Mouse (Mus musculus) heart, embryonic 10.5 days (tissue): ENCODE measurements at regions not wholly inside any gene's neighbourhood (a gene's known extent, or its start where the extent isn't known, plus 50 kb on each side); places are given as distances from the start of the nearest gene placed in this dataset.

Experiments used
- DNase-seq: peaks from one replicate; pipeline ENCODE4 v3.0.0-alpha.2; 2017; ENCODE audit warnings: low spot score
- H3K27ac ChIP-seq: fragments of 300-500 bp; sonication (generic); 2 replicates; pipeline ENCODE4 v1.5.1; 2016; ENCODE audit warnings: mild to moderate bottlenecking
- H3K27me3 ChIP-seq: fragments of 300-500 bp; sonication (generic); 2 replicates; pipeline ENCODE4 v1.6.1; 2016; ENCODE audit warnings: mild to moderate bottlenecking; ENCODE audit not compliant: poor library complexity, insufficient read depth, severe bottlenecking
- H3K36me3 ChIP-seq: fragments of 300-500 bp; sonication (generic); 2 replicates; pipeline ENCODE4 v1.6.1; 2016; ENCODE audit warnings: mild to moderate bottlenecking, moderate library complexity
- H3K4me1 ChIP-seq: fragments of 300-500 bp; sonication (generic); 2 replicates; pipeline ENCODE4 v1.6.1; 2016; ENCODE audit warnings: mild to moderate bottlenecking
- H3K4me3 ChIP-seq: fragments of 300-500 bp; sonication (generic); 2 replicates; pipeline ENCODE4 v1.5.1; 2016; ENCODE audit warnings: mild to moderate bottlenecking, moderate library complexity
- H3K9me3 ChIP-seq: fragments of 300-500 bp; sonication (generic); 2 replicates; pipeline ENCODE4 v1.6.1; 2016; ENCODE audit warnings: mild to moderate bottlenecking, moderate library complexity
- WGBS: fragments of 180-500 bp; shearing (Covaris S2); methylation state at CpG from one replicate; pipeline ENCODE4 v1.1.7; 2016; 5-methylcytosine and 5-hydroxymethylcytosine counted together

DNA sequence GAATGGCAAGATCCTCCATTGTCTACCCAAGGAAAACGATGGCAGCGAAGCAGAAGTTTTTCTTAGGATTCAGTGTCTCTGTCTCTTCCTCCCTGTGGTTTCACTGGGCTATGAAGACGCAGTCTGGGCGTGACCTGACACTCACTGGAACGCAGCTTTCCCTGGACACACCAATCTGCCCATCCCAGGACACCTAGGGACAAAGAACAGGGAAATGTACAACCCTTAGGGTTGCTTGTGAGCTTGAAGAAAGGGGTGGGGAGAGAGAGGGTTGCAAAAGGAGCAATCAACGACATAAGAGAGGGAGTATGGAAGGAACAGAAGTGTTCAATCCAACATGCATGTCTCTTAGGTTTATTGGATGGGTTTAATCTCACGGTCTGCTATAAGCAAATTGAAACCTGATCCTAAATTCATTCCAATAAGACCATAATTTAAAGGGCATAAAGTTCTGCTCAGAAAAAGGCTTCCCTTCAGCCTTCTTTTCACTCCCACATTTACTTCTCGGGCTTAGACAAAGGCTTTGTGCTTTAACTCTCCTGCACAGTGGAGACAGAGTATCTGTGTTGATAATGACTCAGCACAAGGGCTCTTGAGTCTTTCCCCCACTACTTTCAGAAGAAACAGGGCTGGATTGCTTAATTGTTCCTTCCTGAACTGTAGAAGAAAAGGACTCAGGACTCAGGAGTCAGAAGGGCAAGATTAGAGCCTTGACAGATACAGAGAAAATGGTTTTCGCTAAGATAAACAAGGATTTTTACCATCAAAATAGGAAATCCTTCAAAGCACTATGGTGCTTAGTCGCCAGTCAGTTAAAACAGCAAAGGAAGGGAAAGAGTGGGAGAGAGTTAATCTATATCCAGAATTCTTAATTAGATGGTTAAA lies 147.3 kb upstream of the Cited2 start:
- Histone ChIP-seq H3K4me1 (peaks cover 16% of the 10 kb centered on the region), H3K36me3 (no peaks in the 10 kb centered on the region), H3K4me3 (no peak overlapping the region), H3K27ac (peak overlapping the region; percentile 88), H3K27me3 (no peaks in the 10 kb centered on the region), H3K9me3 (no peaks in the 10 kb centered on the region)
- no peak for DNase-seq
- 42% methylated on average over 10 of the region's 10 CpGs for WGBS

DNA sequence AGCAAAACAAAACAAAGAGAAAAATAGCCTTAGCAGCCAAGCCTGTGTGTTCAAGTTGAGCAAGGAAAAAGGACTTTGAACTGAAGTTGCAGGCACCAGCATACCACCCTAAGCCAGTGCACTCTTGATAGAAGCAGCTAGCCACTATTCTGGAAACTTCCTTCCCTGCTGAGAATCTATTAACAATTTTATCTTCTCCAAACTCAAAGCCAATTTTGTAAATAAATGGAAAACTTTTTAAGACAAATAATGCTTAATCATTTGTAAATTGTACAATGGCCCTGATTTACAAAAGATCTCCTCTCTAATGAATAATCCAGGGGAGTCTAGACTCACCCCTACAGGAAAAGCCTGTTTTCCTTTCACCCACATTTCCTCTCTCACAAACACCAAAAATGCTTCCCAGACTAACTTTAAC lies 146.7 kb upstream of the Cited2 start:
- Histone ChIP-seq H3K27ac (peak overlapping the region; percentile 88; the same call in 1 of the 2 replicates), H3K4me1 (peaks cover 16% of the 10 kb centered on the region), H3K36me3 (no peaks in the 10 kb centered on the region), H3K4me3 (no peak overlapping the region), H3K27me3 (no peaks in the 10 kb centered on the region), H3K9me3 (no peaks in the 10 kb centered on the region)
- DNase-seq, result no peak

DNA sequence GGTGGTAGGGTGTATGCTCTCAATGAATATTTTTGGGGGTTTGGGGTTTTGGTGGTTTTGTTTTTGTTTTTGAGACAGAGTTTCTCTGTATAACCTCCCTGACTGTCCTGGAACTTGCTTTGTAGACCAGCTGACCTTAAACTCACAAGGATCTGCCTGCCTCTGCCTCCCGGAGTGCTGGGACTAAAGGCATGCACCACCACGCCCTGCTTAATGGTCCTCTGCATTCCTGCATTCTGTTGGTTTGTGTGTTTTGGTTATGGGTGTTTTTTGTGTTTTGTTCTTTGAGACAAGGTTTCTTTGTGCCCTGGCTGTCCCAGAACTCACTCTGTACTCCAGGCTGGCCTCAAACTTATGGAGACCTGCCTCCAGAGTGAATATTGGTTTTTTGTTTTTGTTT lies 143.6 kb upstream of the Cited2 start:
- no peaks in the 10 kb centered on the region for H3K9me3 ChIP-seq
- H3K27me3 ChIP-seq, result no peaks in the 10 kb centered on the region
- H3K4me1 ChIP-seq, result peaks cover 13% of the 10 kb centered on the region
- no peak overlapping the region for H3K4me3 ChIP-seq
- WGBS, result 86% methylated on average over 2 of the region's 2 CpGs
- no peaks in the 10 kb centered on the region for H3K36me3 ChIP-seq
- DNase-seq, result no peak
- H3K27ac ChIP-seq, result no peak overlapping the region

DNA sequence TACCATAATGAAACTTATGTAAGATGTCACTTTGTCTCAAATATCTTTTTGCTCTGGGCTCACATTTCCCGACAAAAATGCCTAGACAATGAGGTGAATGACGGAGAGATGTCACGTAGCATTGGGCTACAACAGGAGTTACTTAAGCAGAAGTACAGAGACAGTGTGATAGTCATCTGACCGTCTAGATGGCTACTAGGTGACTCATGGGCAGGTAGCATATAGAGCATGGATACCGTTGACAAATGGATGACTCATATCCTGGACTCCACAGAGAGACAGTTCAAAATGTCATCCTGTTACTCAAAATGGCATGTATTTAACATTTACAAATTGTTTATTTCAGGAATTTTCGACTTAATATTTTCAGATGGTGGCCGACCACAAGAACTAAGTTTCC lies 138.2 kb upstream of the Cited2 start:
- H3K4me1 ChIP-seq, result peaks cover 5% of the 10 kb centered on the region; the same call in 1 of the 2 replicates
- 82% methylated on average over 7 of the region's 7 CpGs for WGBS
- no peak overlapping the region for H3K4me3 ChIP-seq
- no peak overlapping the region for H3K27ac ChIP-seq
- no peaks in the 10 kb centered on the region for H3K36me3 ChIP-seq
- DNase-seq, result no peak
- no peaks in the 10 kb centered on the region for H3K27me3 ChIP-seq
- no peaks in the 10 kb centered on the region for H3K9me3 ChIP-seq

DNA sequence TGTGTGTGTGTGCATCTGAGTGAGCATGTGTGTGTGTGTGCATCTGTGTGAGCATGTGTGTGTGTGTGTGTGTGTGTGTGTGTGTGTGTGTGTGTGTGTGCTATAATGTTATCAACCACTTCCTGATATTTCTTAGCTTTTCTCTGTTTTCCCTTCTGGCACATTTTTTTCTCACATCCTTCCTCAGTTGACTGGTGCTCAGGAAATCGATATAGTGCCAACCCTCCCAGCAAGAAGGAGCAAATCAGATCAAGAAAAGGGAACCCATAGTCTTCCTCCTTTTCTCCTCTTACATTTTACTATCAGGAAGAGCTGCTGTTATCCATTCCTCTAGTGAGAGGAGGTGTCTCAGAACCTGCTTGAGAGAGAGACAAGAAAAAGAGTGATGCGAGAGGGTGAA lies 136.1 kb upstream of the Cited2 start:
- Histone ChIP-seq H3K4me1 (peaks cover 5% of the 10 kb centered on the region; the same call in 1 of the 2 replicates), H3K4me3 (no peak overlapping the region), H3K36me3 (no peaks in the 10 kb centered on the region), H3K27ac (no peak overlapping the region), H3K9me3 (no peaks in the 10 kb centered on the region), H3K27me3 (no peaks in the 10 kb centered on the region)
- DNase-seq, result no peak
- WGBS, result 72% methylated on average over 2 of the region's 2 CpGs

DNA sequence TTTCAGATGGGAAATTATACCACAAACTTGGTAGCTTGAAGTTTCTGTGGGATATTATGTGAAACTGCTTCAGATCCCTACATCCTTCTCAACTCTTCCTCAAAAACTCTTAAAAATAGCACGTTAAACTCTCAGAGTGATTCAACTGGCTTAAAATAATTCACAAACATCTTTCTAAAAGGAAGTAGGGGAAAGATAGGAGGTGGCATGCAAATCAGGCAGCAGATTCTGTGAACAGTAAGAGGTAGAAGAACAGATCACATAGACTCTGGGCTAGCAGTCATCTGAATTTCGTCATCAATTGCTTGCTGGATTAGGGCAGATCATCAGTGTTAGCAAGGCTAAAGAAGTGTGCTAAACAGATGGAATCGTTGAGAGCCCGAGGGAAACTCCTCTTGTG lies 133.9 kb upstream of the Cited2 start:
- Histone ChIP-seq H3K27ac (0 out of 2 replicates have a peak overlapping the region, but pooled peaks have one; percentile 38), H3K36me3 (no peaks in the 10 kb centered on the region), H3K27me3 (no peaks in the 10 kb centered on the region), H3K4me3 (no peak overlapping the region), H3K4me1 (peaks cover 13% of the 10 kb centered on the region; the same call in 1 of the 2 replicates), H3K9me3 (no peaks in the 10 kb centered on the region)
- no peak for DNase-seq
- 64% methylated on average over 4 of the region's 4 CpGs for WGBS

DNA sequence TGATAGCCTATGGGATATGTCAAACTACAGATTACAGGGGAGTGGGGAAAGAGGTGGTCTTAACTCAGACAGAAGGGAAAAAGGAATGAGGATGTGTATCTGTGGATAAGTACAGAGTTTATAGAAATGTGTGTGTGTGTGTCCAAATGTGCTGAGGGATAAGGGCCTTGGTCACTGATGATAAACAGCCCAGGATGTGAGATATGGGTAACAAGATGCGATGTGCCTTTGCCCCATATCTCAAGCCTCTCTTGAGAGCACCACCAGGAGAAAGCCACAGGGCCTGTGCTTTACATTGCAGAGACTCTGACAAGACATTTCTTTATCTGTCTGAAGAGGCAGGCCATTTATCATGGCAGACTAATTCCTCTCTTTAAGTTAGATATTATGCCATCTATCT lies 132.8 kb upstream of the Cited2 start:
- 8% methylated on average over 1 of the region's 1 CpGs for WGBS
- H3K27ac ChIP-seq, result no peak overlapping the region
- peak; percentile 84 for DNase-seq
- H3K4me3 ChIP-seq, result no peak overlapping the region
- H3K27me3 ChIP-seq, result no peaks in the 10 kb centered on the region
- H3K9me3 ChIP-seq, result no peaks in the 10 kb centered on the region
- peaks cover 13% of the 10 kb centered on the region; the same call in 1 of the 2 replicates for H3K4me1 ChIP-seq
- no peaks in the 10 kb centered on the region for H3K36me3 ChIP-seq

DNA sequence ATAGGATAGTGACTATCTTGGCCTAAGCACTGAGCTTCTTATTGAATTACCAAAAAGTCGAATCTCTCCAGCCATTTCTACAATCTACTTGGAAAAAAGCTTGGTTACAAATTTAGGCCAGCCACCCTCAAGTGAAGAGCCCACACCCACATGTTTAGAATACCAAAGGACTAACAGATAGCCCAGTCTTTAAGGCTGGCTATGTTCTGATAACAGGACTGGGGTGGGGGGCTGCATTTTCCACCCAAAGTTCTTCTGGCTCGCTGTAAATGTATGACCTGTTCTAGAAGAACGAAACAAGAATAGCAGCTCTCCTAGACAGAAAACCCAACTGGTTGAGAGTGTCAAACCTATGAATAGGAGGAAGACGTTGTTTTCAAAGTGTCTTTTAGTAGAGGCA lies 130.6 kb upstream of the Cited2 start:
- Histone ChIP-seq H3K27ac (peak overlapping the region; percentile 47; the same call in 1 of the 2 replicates), H3K36me3 (no peaks in the 10 kb centered on the region), H3K9me3 (no peaks in the 10 kb centered on the region), H3K4me3 (no peak overlapping the region), H3K4me1 (peaks cover 23% of the 10 kb centered on the region; the same call in 1 of the 2 replicates), H3K27me3 (no peaks in the 10 kb centered on the region)
- 27% methylated on average over 4 of the region's 4 CpGs for WGBS
- DNase-seq, result no peak

DNA sequence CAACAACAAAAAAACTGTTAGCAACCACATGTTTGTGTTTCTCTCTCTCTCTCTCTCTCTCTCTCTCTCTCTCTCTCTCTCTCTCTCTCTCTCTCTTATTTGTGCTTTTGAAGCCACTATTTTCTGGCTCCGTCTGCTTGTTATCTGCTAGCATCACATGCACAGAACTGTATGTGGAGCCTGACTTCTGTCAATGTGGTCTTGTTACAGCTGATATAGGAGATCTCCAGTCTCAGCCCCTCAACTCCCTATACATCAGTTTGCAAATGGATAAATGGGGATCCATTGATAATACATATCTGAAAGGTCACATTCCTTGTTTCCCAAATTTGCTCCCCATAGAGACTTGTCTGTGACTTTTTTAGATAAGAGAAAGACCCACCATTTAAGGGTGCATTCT lies 126.9 kb upstream of the Cited2 start:
- H3K27ac ChIP-seq, result peak overlapping the region; percentile 81; the same call in 1 of the 2 replicates
- 22% methylated on average over 1 of the region's 1 CpGs for WGBS

DNA sequence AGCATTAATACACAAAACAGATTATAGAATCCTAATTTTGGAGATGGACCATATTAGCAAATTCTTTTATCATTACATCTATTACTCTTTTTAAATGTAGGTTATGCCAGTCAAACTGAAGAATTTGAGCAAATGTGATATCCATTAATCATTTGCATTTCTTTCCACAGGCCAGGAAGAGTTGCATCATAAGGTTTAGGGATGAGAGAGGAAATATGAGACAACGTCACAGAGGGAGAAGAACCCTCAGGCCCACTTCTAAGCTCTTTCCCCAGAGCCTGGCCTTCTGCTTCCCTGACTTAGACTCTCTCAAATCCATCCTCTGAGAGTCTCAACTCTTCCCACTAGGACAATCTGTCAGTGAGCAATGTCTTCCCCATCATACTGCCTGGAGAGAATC lies 126.3 kb upstream of the Cited2 start:
- DNase-seq, result no peak
- Histone ChIP-seq H3K36me3 (no peaks in the 10 kb centered on the region), H3K4me3 (no peak overlapping the region), H3K4me1 (peaks cover 33% of the 10 kb centered on the region), H3K9me3 (no peaks in the 10 kb centered on the region), H3K27ac (peak overlapping the region; percentile 81), H3K27me3 (no peaks in the 10 kb centered on the region)
- WGBS, result 60% methylated on average over 1 of the region's 1 CpGs

More for the DNA sequence above, 126.9 kb upstream of the Cited2 start:
- Histone ChIP-seq H3K4me1 (peaks cover 32% of the 10 kb centered on the region), H3K36me3 (no peaks in the 10 kb centered on the region), H3K4me3 (no peak overlapping the region), H3K9me3 (no peaks in the 10 kb centered on the region), H3K27me3 (no peaks in the 10 kb centered on the region)
- no peak for DNase-seq

DNA sequence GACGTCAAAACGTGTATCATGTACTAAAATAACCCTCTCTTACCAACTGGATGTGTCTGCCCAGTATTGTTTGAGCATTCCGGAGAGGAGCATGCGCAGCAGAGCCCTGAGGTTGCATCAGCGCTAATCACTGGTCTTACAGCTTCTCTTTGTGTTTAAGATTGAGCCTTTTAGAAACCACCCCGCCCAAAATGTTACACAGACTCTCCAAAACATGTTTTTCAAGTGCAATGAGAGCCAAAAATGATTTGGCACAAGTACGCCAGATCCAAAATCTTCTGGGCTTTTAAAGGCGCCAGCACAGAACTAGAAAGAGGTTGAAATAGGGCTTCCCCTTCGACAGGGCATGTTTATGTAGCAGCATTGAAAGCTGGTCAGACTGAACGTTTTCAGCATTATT lies 123.8 kb upstream of the Cited2 start:
- Histone ChIP-seq H3K27ac (no peak overlapping the region), H3K4me1 (peaks cover 29% of the 10 kb centered on the region), H3K9me3 (no peaks in the 10 kb centered on the region), H3K27me3 (no peaks in the 10 kb centered on the region), H3K36me3 (no peaks in the 10 kb centered on the region), H3K4me3 (no peak overlapping the region)
- 77% methylated on average over 10 of the region's 10 CpGs for WGBS
- DNase-seq, result no peak

DNA sequence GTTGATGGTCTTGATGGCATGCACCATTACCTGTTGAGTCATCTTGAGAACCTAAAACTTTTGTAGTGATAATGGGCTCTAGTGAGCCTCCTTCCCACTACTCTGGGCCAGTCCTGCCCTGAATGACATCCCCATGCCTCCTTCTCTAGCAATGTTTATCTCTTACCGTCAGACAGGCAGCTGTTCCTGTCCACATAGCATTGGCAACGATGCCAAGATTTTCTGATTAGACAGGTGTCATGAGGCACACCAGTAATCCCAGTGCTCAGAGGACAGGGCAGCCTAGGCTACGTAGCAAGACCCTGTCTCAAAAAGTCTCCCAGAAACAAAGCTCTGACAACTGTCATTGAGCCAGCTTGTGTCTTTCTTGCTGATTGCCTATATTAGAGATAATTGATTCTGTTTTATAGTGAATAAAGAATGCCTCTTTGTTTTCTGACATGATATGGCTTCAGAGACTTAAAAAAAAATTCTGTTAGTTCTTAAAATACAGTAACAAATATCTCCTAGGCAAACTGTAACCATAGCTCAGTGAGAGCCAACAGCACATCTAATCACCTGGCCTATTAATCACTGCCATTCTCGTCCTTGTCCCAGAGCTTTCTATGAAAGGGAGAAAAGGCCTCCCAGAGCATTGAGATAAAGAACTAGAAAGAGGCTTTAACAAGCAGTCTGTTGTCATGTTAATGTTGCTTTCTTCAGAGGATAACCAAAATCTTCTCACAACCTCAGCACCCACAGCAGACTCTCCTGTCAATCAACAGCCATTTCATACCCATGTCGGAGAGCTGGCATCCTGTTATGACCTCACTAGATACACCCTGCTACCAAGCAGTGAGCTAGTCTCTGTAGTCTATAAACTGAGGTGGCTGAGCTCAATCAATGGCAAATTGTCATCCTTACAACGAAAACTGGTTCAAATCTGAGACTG lies 122.9 kb upstream of the Cited2 start:
- no peak for DNase-seq
- Histone ChIP-seq H3K4me1 (peaks cover 29% of the 10 kb centered on the region), H3K9me3 (no peaks in the 10 kb centered on the region), H3K27ac (peak overlapping the region; percentile 38; the same call in 1 of the 2 replicates), H3K27me3 (no peaks in the 10 kb centered on the region), H3K4me3 (no peak overlapping the region), H3K36me3 (no peaks in the 10 kb centered on the region)
- 24% methylated on average over 6 of the region's 6 CpGs for WGBS

DNA sequence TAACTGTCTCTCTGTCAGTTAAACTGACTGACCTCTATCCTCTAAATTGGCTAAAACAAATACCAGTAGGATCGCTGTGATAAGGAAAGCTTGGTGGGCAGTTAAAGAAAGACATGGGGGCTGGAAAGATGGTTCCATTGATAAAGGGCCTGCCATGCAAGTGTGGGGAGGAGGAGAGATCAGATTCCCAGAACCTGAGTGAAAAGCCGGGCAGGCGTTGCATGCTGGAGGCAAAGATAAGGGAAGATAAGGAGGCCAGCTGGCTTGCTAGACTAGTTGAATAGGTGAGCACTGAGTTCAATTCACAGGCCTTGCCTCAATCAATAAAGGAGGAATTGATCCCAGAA lies 122.3 kb upstream of the Cited2 start:
- no peak overlapping the region for H3K4me3 ChIP-seq
- H3K4me1 ChIP-seq, result peaks cover 29% of the 10 kb centered on the region
- no peaks in the 10 kb centered on the region for H3K9me3 ChIP-seq
- WGBS, result 13% methylated on average over 3 of the region's 3 CpGs
- H3K27ac ChIP-seq, result peak overlapping the region; percentile 38
- peak; percentile 80 for DNase-seq
- no peaks in the 10 kb centered on the region for H3K27me3 ChIP-seq
- no peaks in the 10 kb centered on the region for H3K36me3 ChIP-seq
